Mouse (Mus musculus): ENCODE measurements around the gene Hist2h2bb. TPM values are rescaled to one million over a fixed set of nuclear protein-coding genes. Genes with fewer than 3 reads are reported as not detected.
"Not testable (repeated sequence)": the region's sequence is repeated elsewhere in the genome, so short reads cannot be mapped to it uniquely, and the experiment has no call there.

Hist2h2bb gene
- total RNA-seq, 2 experiments from 2014 or later, result 306 to 312 TPM

- peak; percentile 56 for DNase-seq
- intact Hi-C loops (cut with DNase I), result not testable (repeated sequence)
These were observed 30.4 kb upstream of the Hist2h2bb start, which contains the start of gene Hist2h3c2 for GRCm38 (mm10) chr3:96238954-96239793. Gene Hist2h3c2 (minus strand): TSS chr3:96239127.

GRCm38 (mm10) chr3:96239949-96240798, 29.4 kb upstream of the Hist2h2bb start, which contains the start of gene Hist2h2aa2:
Gene Hist2h2aa2 (minus strand): TSS chr3:96240276.
- intact Hi-C loops (cut with DNase I), result not testable (repeated sequence)
- DNase-seq, result peak; percentile 93

- intact Hi-C loops (cut with DNase I), result no loop called here
- no peak for DNase-seq
These were observed 28.8 kb upstream of the Hist2h2bb start for GRCm38 (mm10) chr3:96240799-96241197.

GRCm38 (mm10) chr3:96243921-96244572, 25.5 kb upstream of the Hist2h2bb start:
- no peak for DNase-seq
- intact Hi-C loops (cut with DNase I), result no loop called here

GRCm38 (mm10) chr3:96245003-96245886, 24.3 kb upstream of the Hist2h2bb start, which contains the start of gene Hist2h2aa1:
Gene Hist2h2aa1 (plus strand): TSS chr3:96245497.
- peak; percentile 84 for DNase-seq
- intact Hi-C loops (cut with DNase I), result not testable (repeated sequence)

- intact Hi-C loops (cut with DNase I); DNase-seq: not testable (repeated sequence)
These were observed 23.5 kb upstream of the Hist2h2bb start for GRCm38 (mm10) chr3:96246018-96246417.

- intact Hi-C loops (cut with DNase I), result not testable (repeated sequence)
These were observed 23.1 kb upstream of the Hist2h2bb start, which contains the start of gene Hist2h3c1 for GRCm38 (mm10) chr3:96246427-96246856. Gene Hist2h3c1 (plus strand): TSS chr3:96246685.

GRCm38 (mm10) chr3:96247356-96248140, 22.0 kb upstream of the Hist2h2bb start:
- DNase-seq, result no peak
- intact Hi-C loops (cut with DNase I), result no loop called here

More at GRCm38 (mm10) chr3:96246427-96246856, 23.1 kb upstream of the Hist2h2bb start, which contains the start of gene Hist2h3c1:
- DNase-seq, result not testable (repeated sequence)

- intact Hi-C loops (cut with DNase I), result no loop called here
These were observed 21.2 kb upstream of the Hist2h2bb start for GRCm38 (mm10) chr3:96248141-96249033.

GRCm38 (mm10) chr3:96249034-96249345, 20.6 kb upstream of the Hist2h2bb start:
- DNase-seq, result no peak
- intact Hi-C loops (cut with DNase I), result no loop called here

More at GRCm38 (mm10) chr3:96248141-96249033, 21.2 kb upstream of the Hist2h2bb start:
- DNase-seq, result no peak

- intact Hi-C loops (cut with DNase I), result no loop called here
- DNase-seq, result no peak
These were observed 18.7 kb upstream of the Hist2h2bb start for GRCm38 (mm10) chr3:96250890-96251289.

- intact Hi-C loops (cut with DNase I), result no loop called here
- no peak for DNase-seq
These were observed 17.8 kb upstream of the Hist2h2bb start for GRCm38 (mm10) chr3:96251787-96252186.

GRCm38 (mm10) chr3:96254683-96255355, 14.7 kb upstream of the Hist2h2bb start:
- intact Hi-C loops (cut with DNase I), result no loop called here
- peak; percentile 55 for DNase-seq

- intact Hi-C loops (cut with DNase I), result no loop called here
- no peak for DNase-seq
These were observed 13.5 kb upstream of the Hist2h2bb start for GRCm38 (mm10) chr3:96255926-96256593.

- no peak for DNase-seq
- intact Hi-C loops (cut with DNase I), result no loop called here
These were observed 12.4 kb upstream of the Hist2h2bb start for GRCm38 (mm10) chr3:96257190-96257589.

- intact Hi-C loops (cut with DNase I), result loop anchor here (10.0 kb wide), 1 partner anchor 195 kb away; no protein-coding TSS in a partner anchor
- DNase-seq, result no peak
These were observed 9.3 kb upstream of the Hist2h2bb start for GRCm38 (mm10) chr3:96260220-96260619.

Data from left cerebral cortex, postnatal 4 days (tissue).